Mouse (Mus musculus): Measurements from ENCODE around the gene Zfp575. TPM values are rescaled to one million over a fixed set of nuclear protein-coding genes. Genes with fewer than 3 reads are reported as not detected.

The Zfp575 gene
- polyA plus RNA-seq, 2 experiments = 0.04 to 0.09 TPM

DNA sequence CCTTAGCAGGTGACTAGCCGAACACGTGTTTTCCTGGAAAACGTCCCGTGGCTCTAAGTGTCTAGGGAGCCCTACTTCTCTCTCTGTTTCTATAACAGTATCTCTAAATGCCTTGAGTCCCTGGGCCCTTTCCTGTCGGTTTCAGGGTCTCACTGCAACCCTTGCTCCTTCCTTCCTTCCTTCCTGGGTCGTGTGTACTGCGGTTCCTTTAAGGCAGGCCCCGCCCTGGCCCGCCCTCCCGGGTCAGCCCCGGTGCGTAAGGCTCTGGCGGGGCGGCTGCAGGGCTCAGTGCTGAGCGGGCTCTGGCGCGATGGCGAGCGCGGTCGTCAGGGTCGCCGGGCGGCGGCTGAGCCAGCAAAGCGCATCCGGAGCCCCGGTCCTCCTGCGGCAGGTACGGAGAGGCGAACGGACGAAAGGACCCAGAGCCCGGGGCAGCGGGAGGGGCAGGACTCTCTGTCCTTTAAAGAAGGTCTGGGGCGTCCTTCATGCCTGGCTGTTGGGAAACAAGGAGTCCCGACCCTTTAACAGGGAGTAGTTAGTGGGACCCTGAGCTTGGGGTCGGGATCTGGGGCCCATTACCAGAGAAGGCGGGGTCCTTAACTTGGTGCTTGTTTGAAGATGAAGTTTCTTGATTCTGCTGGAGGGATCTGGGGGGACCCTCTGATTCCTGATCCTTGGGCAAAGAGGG is 6.3 kb upstream of the Zfp575 start:
- no peaks in the 10 kb centered on the region for H3K27me3 ChIP-seq (ENCODE audit: control insufficient read depth, insufficient read depth, low read length)
- H3K4me3 ChIP-seq (ENCODE audit: insufficient read depth in 1 of 2, low read depth in 2 of 2, low read length in 2 of 2) = peak overlapping the region; percentile 69 to 74
- H3K36me3 ChIP-seq (replicated peaks; ENCODE audit: control insufficient read depth, insufficient read depth, low read depth) = no peaks in the 10 kb centered on the region
- peak overlapping the region; percentile 68 for H3K9ac ChIP-seq (replicated peaks)
- DNase-seq (ENCODE audit: low read depth in 3 of 3, low spot score in 3 of 3) (peak in 2 of 3 experiments; percentile 52 to 56), ATAC-seq (ENCODE audit: insufficient read depth) (peak; percentile 83)
- no peak for TF ChIP-seq EP300 (IDR thresholded peaks at IDR 0.05; ENCODE audit: low read depth)
- TF ChIP-seq CTCF (IDR thresholded peaks at IDR 0.05; ENCODE audit: low read depth) = no peak
- under 1% methylated on average over 39 of the region's 39 CpGs for WGBS (ENCODE audit: insufficient replicate concordance)
- peak overlapping the region; percentile 82 for H3K4me2 ChIP-seq (ENCODE audit: low read depth)
- H3K9me3 ChIP-seq (ENCODE audit: control insufficient read depth, low read length) = no peaks in the 10 kb centered on the region
- peaks cover 20 to 40% of the 10 kb centered on the region in 2 experiments for H3K4me1 ChIP-seq (replicated peaks; ENCODE audit: control insufficient read depth in 2 of 2, insufficient read depth in 2 of 2, low read length in 1 of 2)
- no peak overlapping the region for H3K27ac ChIP-seq

DNA sequence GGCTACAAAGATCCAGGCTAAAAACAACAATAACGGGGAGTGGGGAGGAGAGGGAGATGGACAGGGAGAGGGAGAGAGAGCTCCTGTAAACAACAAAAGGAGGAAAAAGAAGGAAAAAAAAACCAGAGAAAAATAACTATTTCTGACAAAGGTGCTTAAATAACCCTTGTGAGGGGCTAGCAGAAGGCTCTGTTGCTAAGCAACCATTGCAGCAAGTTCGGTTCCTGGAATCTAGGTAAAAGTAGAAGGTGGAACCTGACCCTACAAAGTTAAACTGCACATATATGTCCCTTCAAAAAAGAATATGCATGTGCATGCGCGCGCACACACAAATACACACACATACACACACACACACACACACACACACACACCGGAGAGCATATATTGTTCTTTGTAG is 5.3 kb upstream of the Zfp575 start:
- 72% methylated on average over 6 of the region's 6 CpGs for WGBS (ENCODE audit: insufficient replicate concordance)
- Histone ChIP-seq H3K4me1 (replicated peaks; ENCODE audit: control insufficient read depth in 2 of 2, insufficient read depth in 2 of 2, low read length in 1 of 2) (peaks cover 20 to 40% of the 10 kb centered on the region in 2 experiments), H3K27ac (peak overlapping the region; percentile 32), H3K4me2 (ENCODE audit: low read depth) (peak overlapping the region; percentile 82), H3K27me3 (ENCODE audit: control insufficient read depth, insufficient read depth, low read length) (no peaks in the 10 kb centered on the region), H3K4me3 (ENCODE audit: insufficient read depth in 1 of 2, low read depth in 2 of 2, low read length in 2 of 2) (no peak overlapping the region), H3K36me3 (replicated peaks; ENCODE audit: control insufficient read depth, insufficient read depth, low read depth) (no peaks in the 10 kb centered on the region), H3K9me3 (ENCODE audit: control insufficient read depth, low read length) (no peaks in the 10 kb centered on the region), H3K9ac (replicated peaks) (no peak overlapping the region)
- ATAC-seq (ENCODE audit: insufficient read depth) (no peak), DNase-seq (ENCODE audit: low read depth in 3 of 3, low spot score in 3 of 3) (no peak)
- TF ChIP-seq EP300 (IDR thresholded peaks at IDR 0.05; ENCODE audit: low read depth) (no peak), CTCF (IDR thresholded peaks at IDR 0.05; ENCODE audit: low read depth) (no peak)

DNA sequence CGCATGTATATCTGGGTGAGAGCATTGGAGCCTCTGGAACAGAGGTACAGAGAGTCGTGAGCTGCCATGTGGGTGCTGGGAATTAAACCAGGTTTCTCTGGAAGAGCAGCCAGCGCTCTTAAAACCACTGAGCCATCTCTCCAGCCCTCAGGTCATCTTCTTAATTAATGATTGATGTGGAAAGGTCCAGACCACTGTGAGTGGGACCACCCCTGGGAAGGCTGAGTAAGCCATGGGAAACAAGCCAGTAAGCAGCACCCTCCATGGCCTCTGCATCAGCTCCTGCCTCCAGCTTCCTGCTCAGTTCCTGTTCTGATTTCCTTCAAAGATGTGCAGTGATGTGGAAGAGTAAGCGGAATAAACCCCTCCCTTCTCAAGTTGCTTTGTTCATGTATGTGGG is 4.7 kb upstream of the Zfp575 start:
- peaks cover 20 to 40% of the 10 kb centered on the region in 2 experiments for H3K4me1 ChIP-seq (replicated peaks; ENCODE audit: control insufficient read depth in 2 of 2, insufficient read depth in 2 of 2, low read length in 1 of 2)
- TF ChIP-seq EP300 (IDR thresholded peaks at IDR 0.05; ENCODE audit: low read depth) = no peak
- no peak for TF ChIP-seq CTCF (IDR thresholded peaks at IDR 0.05; ENCODE audit: low read depth)
- H3K36me3 ChIP-seq (replicated peaks; ENCODE audit: control insufficient read depth, insufficient read depth, low read depth) = no peaks in the 10 kb centered on the region
- ATAC-seq (ENCODE audit: insufficient read depth) (no peak), DNase-seq (ENCODE audit: low read depth in 3 of 3, low spot score in 3 of 3) (no peak)
- peak overlapping the region; percentile 36 for H3K4me2 ChIP-seq (ENCODE audit: low read depth)
- no peaks in the 10 kb centered on the region for H3K9me3 ChIP-seq (ENCODE audit: control insufficient read depth, low read length)
- 45% methylated on average over 4 of the region's 4 CpGs for WGBS (ENCODE audit: insufficient replicate concordance)
- H3K27me3 ChIP-seq (ENCODE audit: control insufficient read depth, insufficient read depth, low read length) = no peaks in the 10 kb centered on the region
- H3K4me3 ChIP-seq (ENCODE audit: insufficient read depth in 1 of 2, low read depth in 2 of 2, low read length in 2 of 2) = no peak overlapping the region
- peak overlapping the region; percentile 32 for H3K27ac ChIP-seq
- H3K9ac ChIP-seq (replicated peaks) = 0 out of 2 replicates have a peak overlapping the region, but pooled peaks have one; percentile 9

DNA sequence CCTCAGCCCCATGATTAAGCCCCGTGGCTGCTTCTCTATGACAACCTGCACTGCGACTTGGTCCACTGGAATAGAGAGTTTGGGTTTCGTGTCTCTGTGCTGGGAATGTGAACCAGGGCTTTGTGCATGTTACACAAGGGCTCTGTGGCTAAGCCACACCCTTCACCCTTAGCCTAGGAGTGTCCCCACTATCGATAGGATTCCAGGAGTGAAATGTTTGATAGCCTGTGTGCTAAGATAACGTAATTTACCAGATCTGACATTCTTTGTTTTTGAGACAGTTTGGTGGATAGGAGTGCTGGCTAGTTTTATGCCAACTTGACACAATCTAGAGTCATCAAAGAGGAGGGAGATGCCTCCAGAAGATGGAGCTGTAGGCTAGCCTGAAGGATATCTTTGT is 4.3 kb upstream of the Zfp575 start:
- peak overlapping the region; percentile 36 for H3K4me2 ChIP-seq (ENCODE audit: low read depth)
- DNase-seq (ENCODE audit: low read depth in 3 of 3, low spot score in 3 of 3) (peak; percentile 43 to 57 (median 44)), ATAC-seq (ENCODE audit: insufficient read depth) (peak; percentile 72)
- H3K4me3 ChIP-seq (ENCODE audit: insufficient read depth in 1 of 2, low read depth in 2 of 2, low read length in 2 of 2) = no peak overlapping the region
- H3K9me3 ChIP-seq (ENCODE audit: control insufficient read depth, low read length) = no peaks in the 10 kb centered on the region
- no peak overlapping the region for H3K9ac ChIP-seq (replicated peaks)
- H3K4me1 ChIP-seq (replicated peaks; ENCODE audit: control insufficient read depth in 2 of 2, insufficient read depth in 2 of 2, low read length in 1 of 2) = peaks cover 20 to 40% of the 10 kb centered on the region in 2 experiments
- no peaks in the 10 kb centered on the region for H3K36me3 ChIP-seq (replicated peaks; ENCODE audit: control insufficient read depth, insufficient read depth, low read depth)
- H3K27me3 ChIP-seq (ENCODE audit: control insufficient read depth, insufficient read depth, low read length) = no peaks in the 10 kb centered on the region
- H3K27ac ChIP-seq = peak overlapping the region; percentile 32
- WGBS (ENCODE audit: insufficient replicate concordance) = 23% methylated on average over 5 of the region's 5 CpGs
- peak; percentile 22; the same call in 1 of the 2 replicates for TF ChIP-seq CTCF (IDR thresholded peaks at IDR 0.05; ENCODE audit: low read depth)
- TF ChIP-seq EP300 (IDR thresholded peaks at IDR 0.05; ENCODE audit: low read depth) = peak; percentile 64

DNA sequence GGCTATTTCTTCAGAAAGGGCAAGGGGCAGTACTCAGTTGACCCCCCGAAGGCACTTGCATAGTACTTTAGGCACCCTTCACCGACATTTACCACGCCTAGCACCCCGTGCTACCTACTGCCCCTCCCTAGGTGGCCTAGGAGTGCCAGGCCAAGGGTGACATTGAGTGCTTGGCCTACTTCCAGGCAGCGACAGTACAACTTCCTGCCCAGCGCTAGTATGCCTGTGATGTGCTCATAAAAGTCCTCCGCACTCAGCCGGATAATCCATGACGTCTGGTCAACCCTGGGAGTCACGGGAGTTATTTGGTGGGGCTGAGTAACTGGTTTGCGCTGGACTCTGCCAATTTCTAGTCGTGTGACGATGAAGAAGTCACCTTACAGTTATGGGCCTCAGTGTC is 895 bp upstream of the Zfp575 start:
- peaks cover 18 to 29% of the 10 kb centered on the region in 2 experiments for H3K4me1 ChIP-seq (replicated peaks; ENCODE audit: control insufficient read depth in 2 of 2, insufficient read depth in 2 of 2, low read length in 1 of 2)
- no peak overlapping the region for H3K9ac ChIP-seq (replicated peaks)
- WGBS (ENCODE audit: insufficient replicate concordance) = 65% methylated on average over 13 of the region's 13 CpGs
- ATAC-seq (ENCODE audit: insufficient read depth) = no peak
- no peak for TF ChIP-seq CTCF (IDR thresholded peaks at IDR 0.05; ENCODE audit: low read depth)
- TF ChIP-seq EP300 (IDR thresholded peaks at IDR 0.05; ENCODE audit: low read depth) = no peak
- no peak overlapping the region for H3K27ac ChIP-seq
- no peak overlapping the region for H3K4me2 ChIP-seq (ENCODE audit: low read depth)
- H3K9me3 ChIP-seq (ENCODE audit: control insufficient read depth, low read length) = no peaks in the 10 kb centered on the region
- no peaks in the 10 kb centered on the region for H3K36me3 ChIP-seq (replicated peaks; ENCODE audit: control insufficient read depth, insufficient read depth, low read depth)
- H3K27me3 ChIP-seq (ENCODE audit: control insufficient read depth, insufficient read depth, low read length) = peaks cover 7% of the 10 kb centered on the region
- H3K4me3 ChIP-seq (ENCODE audit: insufficient read depth in 1 of 2, low read depth in 2 of 2, low read length in 2 of 2) = no peak overlapping the region
- no peak for DNase-seq (ENCODE audit: low read depth in 3 of 3, low spot score in 3 of 3)

All from liver, embryonic 14.5 days (tissue).